Mouse (Mus musculus) hindbrain, embryonic 11.5 days (tissue): ENCODE results near the gene Mybph. TPM values are rescaled to one million over a fixed set of nuclear protein-coding genes. Genes with fewer than 3 reads are reported as not detected.
A peak's percentile ranks its signal among the peaks of the same experiment; 100 is the strongest.

Experiments used
- ATAC-seq: fragments of 200-750 bp; cut with Nextera tagmentation; 2 replicates; pipeline ENCODE4 v1.8.0; 2017; ENCODE audit warnings: mild to moderate bottlenecking, moderate TSS enrichment, moderate library complexity; ENCODE audit not compliant: low FRiP score
- DNase-seq: peaks from one replicate; pipeline ENCODE4 v3.0.0-alpha.2; 2015; ENCODE audit warnings: low spot score
- H3K27ac ChIP-seq: fragments of 300-500 bp; sonication (generic); 2 replicates; pipeline ENCODE4 v1.5.1; 2014; ENCODE audit warnings: mild to moderate bottlenecking, low read depth, low read length
- H3K27me3 ChIP-seq: fragments of 300-500 bp; sonication (generic); 2 replicates; pipeline ENCODE4 v1.6.1; 2014; ENCODE audit warnings: mild to moderate bottlenecking, low read length, moderate library complexity, mixed read lengths; ENCODE audit not compliant: control insufficient read depth, insufficient read depth
- H3K36me3 ChIP-seq: fragments of 300-500 bp; sonication (generic); 2 replicates; pipeline ENCODE4 v1.6.1; 2014; ENCODE audit warnings: mild to moderate bottlenecking, low read length, moderate library complexity, mixed read lengths; ENCODE audit not compliant: control insufficient read depth, insufficient read depth
- H3K4me1 ChIP-seq: fragments of 300-500 bp; sonication (generic); replicated peaks from 2 replicates; pipeline ENCODE4 v1.6.1; 2014; ENCODE audit warnings: low read length, mixed read lengths; ENCODE audit not compliant: control insufficient read depth, insufficient read depth
- H3K4me2 ChIP-seq: fragments of 300-500 bp; sonication (generic); replicated peaks from 2 replicates; pipeline ENCODE4 v1.6.1; 2014; ENCODE audit warnings: mild to moderate bottlenecking, low read depth, low read length
- H3K4me3 ChIP-seq: fragments of 300-500 bp; sonication (generic); 2 replicates; pipeline ENCODE4 v1.5.1; 2014; ENCODE audit warnings: low read depth, low read length
- H3K9ac ChIP-seq: fragments of 300-500 bp; sonication (generic); 2 replicates; pipeline ENCODE4 v1.6.1; 2014; ENCODE audit warnings: low read depth, low read length
- H3K9me3 ChIP-seq: fragments of 300-500 bp; sonication (generic); 2 replicates; pipeline ENCODE4 v1.6.1; 2016; ENCODE audit warnings: low read length; ENCODE audit not compliant: control insufficient read depth
- WGBS: fragments of 180-500 bp; shearing (Covaris S2); extraction: QIAGEN DNeasy Blood & Tissue Kit; methylation state at CpG from one replicate; pipeline ENCODE4 v1.1.7; 2014; 5-methylcytosine and 5-hydroxymethylcytosine counted together
- polyA plus RNA-seq: library from polyadenylated mRNA; unstranded; fragments of >200 nt; fragmentation: Nextera tagmentation; extraction: Ambion mirVana; gene quantifications from 2 replicates; pipeline ENCODE4 v1.2.1, GENCODE M21; 2014

Gene Mybph
- polyA plus RNA-seq, 1 experiment from 2014 or later: 1.4 TPM

GRCm38 (mm10) chr1:134193674-134194197 is 488 bp downstream of the Mybph start:
- H3K27me3 ChIP-seq: no peaks in the 10 kb centered on the region
- ATAC-seq: no peak
- H3K4me2 ChIP-seq: no peak overlapping the region
- no peak for DNase-seq
- H3K9me3 ChIP-seq: no peaks in the 10 kb centered on the region
- H3K4me1 ChIP-seq: 0 out of 2 replicates have a peak, but pooled peaks cover 5% of the 10 kb centered on the region
- no peak overlapping the region for H3K4me3 ChIP-seq
- H3K36me3 ChIP-seq: no peaks in the 10 kb centered on the region
- WGBS: 60% methylated on average over 7 of the region's 7 CpGs
- no peak overlapping the region for H3K27ac ChIP-seq
- H3K9ac ChIP-seq: no peak overlapping the region

- no peak for ATAC-seq
- 76% methylated on average over 16 of the region's 16 CpGs for WGBS
- DNase-seq: no peak
Observed at GRCm38 (mm10) chr1:134194298-134195022, 1.2 kb downstream of the Mybph start.

GRCm38 (mm10) chr1:134195117-134195516 is 1.9 kb downstream of the Mybph start:
- H3K4me2 ChIP-seq: no peak overlapping the region
- WGBS: 63% methylated on average over 2 of the region's 2 CpGs
- H3K4me3 ChIP-seq: no peak overlapping the region
- H3K36me3 ChIP-seq: no peaks in the 10 kb centered on the region
- ATAC-seq (no peak), DNase-seq (no peak)
- H3K4me1 ChIP-seq: no peaks in the 10 kb centered on the region
- H3K9ac ChIP-seq: no peak overlapping the region
- H3K27me3 ChIP-seq: no peaks in the 10 kb centered on the region
- H3K27ac ChIP-seq: no peak overlapping the region
- H3K9me3 ChIP-seq: no peaks in the 10 kb centered on the region

More at GRCm38 (mm10) chr1:134194298-134195022, 1.2 kb downstream of the Mybph start:
- Histone ChIP-seq H3K4me2 (no peak overlapping the region), H3K4me3 (no peak overlapping the region), H3K36me3 (no peaks in the 10 kb centered on the region), H3K9me3 (no peaks in the 10 kb centered on the region), H3K9ac (no peak overlapping the region), H3K27ac (no peak overlapping the region), H3K27me3 (no peaks in the 10 kb centered on the region), H3K4me1 (no peaks in the 10 kb centered on the region)

GRCm38 (mm10) chr1:134195571-134195970 is 2.3 kb downstream of the Mybph start:
- H3K9me3 ChIP-seq: no peaks in the 10 kb centered on the region
- H3K4me1 ChIP-seq: no peaks in the 10 kb centered on the region
- no peaks in the 10 kb centered on the region for H3K36me3 ChIP-seq
- no peaks in the 10 kb centered on the region for H3K27me3 ChIP-seq
- 75% methylated on average over 3 of the region's 3 CpGs for WGBS
- H3K4me2 ChIP-seq: no peak overlapping the region
- H3K9ac ChIP-seq: no peak overlapping the region
- no peak overlapping the region for H3K4me3 ChIP-seq
- no peak for DNase-seq
- H3K27ac ChIP-seq: no peak overlapping the region
- no peak for ATAC-seq

- H3K9me3 ChIP-seq: no peaks in the 10 kb centered on the region
- ATAC-seq (no peak), DNase-seq (no peak)
- no peaks in the 10 kb centered on the region for H3K27me3 ChIP-seq
- no peaks in the 10 kb centered on the region for H3K4me1 ChIP-seq
- no peak overlapping the region for H3K9ac ChIP-seq
- H3K36me3 ChIP-seq: no peaks in the 10 kb centered on the region
- no peak overlapping the region for H3K4me3 ChIP-seq
- no peak overlapping the region for H3K27ac ChIP-seq
- WGBS: 57% methylated on average over 4 of the region's 4 CpGs
- H3K4me2 ChIP-seq: no peak overlapping the region
Observed at GRCm38 (mm10) chr1:134195979-134196378, 2.7 kb downstream of the Mybph start.

DNA sequence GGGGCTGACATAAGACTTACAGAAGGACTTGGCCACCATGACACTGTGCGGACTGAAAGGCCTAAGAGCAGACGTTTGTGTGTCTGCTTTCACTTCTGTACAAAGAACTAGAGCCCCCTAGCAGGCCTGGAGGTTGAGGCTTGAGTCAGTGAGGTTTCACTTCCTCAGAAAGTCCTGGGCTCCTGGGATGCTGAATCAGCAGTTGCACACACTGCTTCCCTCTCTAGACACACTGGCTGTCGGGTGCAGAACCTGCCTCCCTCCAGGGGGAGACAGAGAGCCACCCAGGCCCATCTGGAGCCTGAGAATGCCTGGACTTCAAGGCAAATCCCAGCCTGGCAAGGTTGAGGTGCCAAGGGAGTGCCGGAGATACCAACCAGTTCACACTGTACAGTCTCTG is 3.1 kb downstream of the Mybph start:
- ATAC-seq: no peak
- WGBS: 69% methylated on average over 4 of the region's 4 CpGs
- H3K4me1 ChIP-seq: no peaks in the 10 kb centered on the region
- no peak overlapping the region for H3K9ac ChIP-seq
- H3K9me3 ChIP-seq: no peaks in the 10 kb centered on the region
- H3K4me3 ChIP-seq: no peak overlapping the region
- no peaks in the 10 kb centered on the region for H3K27me3 ChIP-seq
- H3K36me3 ChIP-seq: no peaks in the 10 kb centered on the region
- no peak overlapping the region for H3K27ac ChIP-seq
- peak; percentile 38 for DNase-seq
- no peak overlapping the region for H3K4me2 ChIP-seq

DNA sequence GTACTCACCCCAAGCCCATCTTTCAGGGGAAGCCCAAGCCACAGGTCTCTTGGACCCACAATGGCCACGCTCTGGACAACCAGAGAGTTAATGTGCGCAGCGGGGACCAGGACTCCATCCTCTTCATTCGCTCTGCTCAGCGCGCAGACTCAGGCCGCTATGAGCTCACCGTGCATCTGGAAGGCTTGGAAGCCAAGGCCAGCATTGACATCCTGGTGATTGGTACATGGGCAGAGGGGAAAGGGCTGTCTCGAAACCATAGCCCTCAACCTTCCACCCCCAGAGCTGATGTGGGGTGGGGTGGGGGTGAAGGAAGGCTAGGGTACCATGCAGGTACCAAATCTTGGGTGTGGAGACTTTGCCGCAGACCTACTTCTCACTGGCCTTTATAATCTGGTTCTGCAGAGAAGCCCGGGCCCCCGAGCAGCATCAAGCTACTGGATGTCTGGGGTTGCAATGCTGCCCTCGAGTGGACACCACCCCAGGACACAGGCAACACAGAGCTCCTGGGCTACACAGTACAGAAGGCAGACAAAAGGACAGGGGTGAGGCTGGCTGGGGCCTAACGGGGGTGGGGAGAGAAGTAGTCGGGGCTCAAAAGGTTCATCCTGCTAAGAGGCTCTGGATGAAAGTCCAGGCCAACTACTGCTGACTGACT is 4.2 kb downstream of the Mybph start:
- no peak overlapping the region for H3K27ac ChIP-seq
- 83% methylated on average over 15 of the region's 15 CpGs for WGBS
- no peak for DNase-seq
- ATAC-seq: no peak
- no peaks in the 10 kb centered on the region for H3K4me1 ChIP-seq
- no peak overlapping the region for H3K9ac ChIP-seq
- no peaks in the 10 kb centered on the region for H3K36me3 ChIP-seq
- H3K27me3 ChIP-seq: no peaks in the 10 kb centered on the region
- no peak overlapping the region for H3K4me3 ChIP-seq
- no peaks in the 10 kb centered on the region for H3K9me3 ChIP-seq
- no peak overlapping the region for H3K4me2 ChIP-seq

GRCm38 (mm10) chr1:134198197-134198995 is 5.1 kb downstream of the Mybph start:
- 90% methylated on average over 12 of the region's 12 CpGs for WGBS
- DNase-seq (no peak), ATAC-seq (no peak)
- Histone ChIP-seq H3K9me3 (no peaks in the 10 kb centered on the region), H3K4me2 (no peak overlapping the region), H3K36me3 (no peaks in the 10 kb centered on the region), H3K4me1 (no peaks in the 10 kb centered on the region), H3K9ac (no peak overlapping the region), H3K4me3 (no peak overlapping the region), H3K27me3 (no peaks in the 10 kb centered on the region), H3K27ac (no peak overlapping the region)
